Mouse (Mus musculus) urinary bladder, postnatal 25 days (tissue): ENCODE measurements around the gene Cxadr.
A peak's percentile ranks its signal among the peaks of the same experiment; 100 is the strongest.
"Not testable (repeated sequence)": the region's sequence is repeated elsewhere in the genome, so short reads cannot be mapped to it uniquely, and the experiment has no call there.

Experiments
- DNase-seq: peaks from one replicate; pipeline ENCODE4 v3.0.0; 2022; ENCODE audit warnings: low spot score

Gene Cxadr

DNA sequence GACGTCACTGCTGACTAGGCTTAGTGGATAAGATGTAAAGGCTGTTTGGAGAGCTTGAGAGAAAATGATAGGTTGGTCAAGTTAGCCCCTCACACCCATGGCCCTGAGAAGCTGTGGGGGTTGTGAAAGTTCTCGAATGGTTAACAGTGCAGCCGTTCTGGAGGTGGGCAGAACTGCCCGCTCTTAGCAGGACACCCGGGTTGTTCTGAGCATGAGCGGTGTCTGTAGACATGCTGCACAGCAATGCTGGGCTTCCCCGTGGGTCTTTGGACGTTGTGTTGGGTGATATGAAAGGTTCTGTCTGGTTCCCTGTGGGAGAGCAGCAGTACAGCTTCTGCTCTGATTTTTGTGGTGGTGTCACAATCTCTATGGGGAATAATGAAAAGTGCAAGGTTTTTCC, 5.3 kb downstream of the Cxadr start:
- DNase-seq: no peak

DNA sequence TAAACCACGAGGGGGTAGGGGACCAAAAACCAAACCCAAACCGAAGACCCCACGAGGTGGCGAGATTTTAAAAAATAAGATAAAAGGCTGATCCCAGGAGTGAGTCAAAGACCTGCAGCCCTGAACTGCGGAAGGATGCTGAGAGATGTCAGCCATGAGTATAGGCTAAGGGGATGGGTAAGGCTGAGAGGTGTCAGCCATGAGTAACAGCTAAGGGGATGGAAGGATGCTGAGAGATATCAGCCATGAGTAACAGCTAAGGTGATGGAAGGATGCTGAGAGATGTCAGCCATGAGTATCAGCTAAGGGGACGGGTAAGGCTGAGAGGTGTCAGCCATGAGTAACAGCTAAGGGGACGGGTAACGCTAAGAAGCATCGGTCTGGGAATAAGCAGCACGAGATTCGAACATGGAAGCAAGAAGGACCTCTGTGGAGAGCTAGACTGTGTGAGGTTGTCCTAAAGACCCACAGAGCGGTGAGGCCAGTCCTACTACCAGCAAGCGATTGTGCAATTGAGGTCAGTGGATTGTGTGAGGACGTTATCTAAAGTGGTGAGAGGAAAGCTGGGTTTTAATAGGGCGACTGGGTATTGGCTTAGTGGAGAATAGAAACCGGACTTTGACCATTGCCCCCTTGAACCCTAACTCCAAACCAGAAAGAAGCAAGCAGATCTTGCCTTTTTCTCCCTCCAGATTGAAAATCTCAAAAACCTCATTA, 6.3 kb downstream of the Cxadr start:
- no peak for DNase-seq

DNA sequence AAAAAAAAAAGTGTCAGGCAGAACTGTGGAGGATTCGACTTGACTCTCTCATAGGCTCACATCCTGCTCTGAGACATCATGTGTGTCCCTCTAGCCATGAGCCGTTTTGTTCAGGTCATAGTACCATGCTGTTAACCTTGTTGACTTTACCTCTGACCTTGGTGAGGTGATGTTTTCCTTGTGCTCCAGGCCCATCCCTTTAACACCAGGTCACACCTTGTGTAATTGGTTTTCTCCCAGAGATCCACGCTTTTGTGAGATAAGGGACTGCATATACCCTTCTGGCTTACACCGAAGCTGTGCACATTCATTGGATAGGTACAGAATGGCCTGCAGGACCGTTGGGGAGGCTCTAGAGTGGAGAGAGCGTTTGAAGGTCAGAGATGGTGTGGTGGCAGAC, 8.0 kb downstream of the Cxadr start:
- no peak for DNase-seq

DNA sequence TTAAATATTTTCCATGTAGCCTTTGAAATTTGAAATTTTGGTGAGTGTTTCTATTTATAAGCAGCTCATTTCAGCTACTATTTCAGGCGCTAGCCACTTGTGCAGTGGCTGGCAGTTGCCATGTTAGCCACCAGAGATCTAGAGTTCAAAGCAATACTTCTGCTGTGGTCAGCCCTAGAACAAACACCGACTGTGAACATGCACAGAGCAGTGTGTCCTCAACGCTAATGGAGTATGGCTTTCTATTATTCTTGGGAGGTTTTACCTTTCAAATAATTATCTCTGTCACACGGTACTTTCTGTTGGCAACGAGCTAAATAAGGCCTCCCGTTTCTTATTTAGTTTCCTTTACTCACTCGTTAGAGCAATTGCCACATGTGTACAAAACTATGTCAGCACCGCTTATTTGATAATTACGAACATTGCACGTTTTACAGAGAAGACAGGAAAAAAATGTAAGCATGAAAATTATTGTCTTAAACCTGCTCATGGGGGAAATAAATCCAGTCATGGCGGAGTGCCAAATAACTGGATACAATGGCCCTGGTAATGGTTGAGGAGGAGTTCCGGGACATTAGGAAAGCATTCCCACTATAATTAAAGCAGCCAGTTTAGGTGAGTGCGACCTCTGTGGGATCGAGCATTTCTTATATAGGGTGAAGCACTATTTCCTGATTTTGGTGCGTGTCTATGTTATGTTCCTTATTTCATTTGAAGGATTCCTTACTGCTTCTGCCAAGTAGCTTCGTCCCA, 12.0 kb downstream of the Cxadr start:
- no peak for DNase-seq

DNA sequence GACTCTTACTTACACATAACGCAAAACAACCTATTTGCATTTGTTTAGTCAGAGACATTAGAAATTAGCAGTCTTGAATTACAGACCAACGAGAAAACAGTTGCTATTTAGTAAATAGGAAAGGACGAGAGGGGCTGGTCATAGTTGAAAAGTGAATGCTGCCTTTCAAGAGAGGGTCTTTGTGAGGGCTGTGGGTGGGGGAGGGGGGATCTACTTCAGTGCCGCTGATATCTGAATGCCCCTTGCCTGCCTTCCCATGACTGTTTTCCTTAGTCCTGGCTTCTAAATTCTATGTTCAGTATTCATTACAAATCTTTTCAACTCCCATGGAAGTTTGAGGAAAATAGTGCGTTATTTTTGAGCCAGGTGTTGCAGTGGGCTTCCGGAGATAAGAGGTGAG, 12.7 kb downstream of the Cxadr start:
- no peak for DNase-seq

DNA sequence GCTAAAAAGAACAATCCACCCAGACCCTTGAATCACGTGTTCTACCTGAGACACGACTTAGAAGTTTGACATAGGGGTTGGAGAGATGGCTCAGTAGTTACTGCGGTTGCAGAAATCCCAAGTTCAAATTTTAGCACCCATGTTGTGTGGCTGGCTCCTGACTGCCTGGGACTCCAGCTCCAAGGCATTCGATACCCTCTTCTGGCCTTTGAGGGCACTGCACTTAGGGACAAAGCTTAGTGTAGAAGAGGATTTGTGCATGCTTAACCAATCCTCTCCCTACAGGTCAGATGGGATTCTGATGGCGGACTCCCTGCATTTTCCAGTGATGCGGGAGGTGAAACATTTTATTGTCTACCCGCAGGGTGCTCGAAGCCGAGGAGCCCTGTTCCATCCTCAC, 15.6 kb downstream of the Cxadr start:
- DNase-seq: peak; percentile 39

DNA sequence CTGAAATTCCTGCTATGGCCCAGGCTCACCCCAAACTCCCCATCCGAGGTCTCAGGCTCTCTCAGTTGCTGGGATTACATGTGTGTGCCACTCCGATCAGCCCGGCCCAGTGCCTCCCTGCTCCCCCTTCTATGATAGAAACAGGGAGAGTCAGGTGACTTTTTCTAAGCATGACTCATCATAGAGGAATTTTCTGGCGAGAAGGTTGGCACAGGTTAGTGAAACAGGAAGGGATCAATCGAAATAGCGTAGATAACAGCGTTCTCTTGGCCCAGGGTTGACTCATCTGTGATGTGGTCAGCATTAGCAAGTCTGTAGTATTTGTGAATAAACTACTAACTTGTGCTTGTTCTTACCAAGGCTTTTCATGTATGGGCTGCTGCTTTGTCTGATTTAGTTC, 16.7 kb downstream of the Cxadr start:
- DNase-seq: peak; percentile 7

DNA sequence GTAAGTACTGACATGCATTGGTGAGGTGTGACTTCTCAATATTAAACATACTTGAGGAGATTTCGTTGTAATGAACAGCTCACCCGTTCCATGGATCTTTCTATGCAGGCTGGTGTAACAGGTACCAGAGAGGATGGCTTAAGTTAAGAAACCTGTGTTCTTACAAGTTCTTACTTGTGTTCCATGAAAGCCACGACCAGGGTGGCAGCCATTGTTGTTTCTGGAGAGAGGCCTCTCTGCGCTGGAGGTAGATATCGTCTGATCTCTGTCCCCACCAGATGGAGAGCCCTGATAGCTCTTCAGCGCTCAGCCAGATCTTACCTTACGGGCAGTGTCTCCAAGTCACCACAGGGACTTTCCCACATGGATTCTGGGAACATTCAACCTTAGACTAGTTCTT, 18.4 kb downstream of the Cxadr start:
- DNase-seq: no peak

DNA sequence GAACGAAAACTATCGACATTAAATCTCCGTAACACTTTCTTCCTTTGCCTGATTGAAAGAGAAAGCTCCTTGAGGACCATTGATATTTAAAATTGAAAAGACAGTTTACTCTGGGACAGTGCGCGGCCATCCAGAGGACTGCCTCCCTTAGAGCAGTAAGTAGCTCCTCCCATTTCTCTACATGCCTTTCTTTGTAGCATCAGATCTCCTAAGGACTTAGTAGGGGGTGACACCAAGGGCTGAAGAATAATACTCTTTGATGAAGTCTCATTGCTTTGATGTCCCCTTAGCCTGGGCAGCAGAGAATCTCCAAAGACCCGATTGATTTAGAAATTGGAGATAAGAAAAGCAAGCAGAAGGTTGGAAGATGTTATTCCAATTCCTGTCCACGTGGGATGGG, 20.3 kb downstream of the Cxadr start:
- DNase-seq: no peak

DNA sequence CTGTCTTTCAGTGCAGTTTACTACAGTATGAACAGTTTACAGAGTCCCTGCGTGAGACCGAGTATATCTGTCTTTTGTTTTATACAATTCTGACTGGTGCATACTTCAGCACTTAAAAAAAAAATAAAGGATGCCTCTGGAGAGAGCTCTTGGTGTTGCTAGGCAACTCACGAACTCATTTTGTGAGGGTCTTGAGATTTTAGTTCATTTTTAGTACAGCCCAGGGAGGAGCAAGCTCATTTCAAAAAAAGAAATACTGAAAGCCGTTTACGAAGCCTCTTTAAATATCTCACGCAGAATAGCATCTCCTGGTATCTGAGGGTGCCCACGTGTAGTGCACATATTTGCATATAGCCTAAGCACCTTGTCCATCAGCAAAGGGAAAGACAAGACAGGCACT, 20.9 kb downstream of the Cxadr start:
- no peak for DNase-seq

DNA sequence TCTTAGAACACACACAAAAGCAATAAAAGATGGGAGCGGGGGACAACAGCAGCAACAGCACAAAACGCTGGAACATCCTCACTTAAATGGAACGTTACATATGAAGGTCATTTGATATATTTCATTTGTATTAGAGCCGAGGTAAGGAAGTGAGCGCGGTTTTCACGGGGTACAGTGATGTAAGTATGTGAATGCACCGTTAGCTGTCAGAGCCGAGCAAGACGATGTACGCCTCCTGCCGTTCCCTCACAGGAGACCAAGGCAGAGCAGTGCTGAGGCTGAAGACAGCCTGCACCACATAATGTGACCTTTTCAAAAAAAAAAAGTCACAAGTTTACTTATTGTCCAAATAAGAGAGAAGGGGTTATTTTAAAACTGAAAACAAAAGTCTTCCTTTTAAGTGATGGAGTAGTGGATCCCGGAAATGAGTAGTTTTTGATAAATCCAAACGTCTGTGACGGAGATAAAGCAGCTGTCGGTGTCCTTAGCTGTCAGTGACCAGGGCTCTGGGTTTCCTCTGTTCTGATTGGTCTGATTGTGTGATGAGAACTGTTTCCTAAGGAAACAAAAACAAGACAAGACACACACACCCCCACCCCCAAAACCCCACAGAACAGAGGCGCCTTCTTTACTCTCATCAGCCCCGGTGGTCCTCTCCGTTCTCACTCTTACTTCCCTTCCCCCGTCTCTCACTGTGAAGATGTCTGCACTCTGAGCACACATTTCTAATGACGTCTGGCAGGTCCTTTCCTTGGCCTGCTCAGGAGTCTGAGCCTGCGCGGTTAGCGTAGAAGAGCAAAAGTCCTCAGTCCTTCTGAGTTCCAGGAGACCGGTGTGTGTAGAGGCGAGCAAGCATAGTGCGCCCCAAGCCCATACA, 24.9 kb downstream of the Cxadr start:
- DNase-seq: no peak

DNA sequence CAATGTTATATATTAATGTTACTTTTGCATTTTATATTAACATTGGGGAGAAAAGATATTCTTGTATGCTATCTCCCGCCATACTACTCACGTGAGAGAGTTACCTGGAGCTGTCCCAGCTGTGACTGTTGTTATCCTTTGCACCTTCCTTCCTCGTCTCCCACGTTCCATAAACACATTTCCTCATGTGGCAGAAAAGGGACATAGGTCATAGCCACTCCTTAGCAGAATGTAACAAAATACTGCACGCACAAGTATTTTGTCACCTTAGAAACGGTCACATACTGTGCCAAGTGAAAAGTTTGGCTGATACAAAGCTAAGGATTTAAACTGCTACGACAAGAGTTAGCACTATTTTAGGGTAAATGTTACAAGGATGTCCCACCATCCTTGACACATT, 26.3 kb downstream of the Cxadr start:
- DNase-seq: no peak

DNA sequence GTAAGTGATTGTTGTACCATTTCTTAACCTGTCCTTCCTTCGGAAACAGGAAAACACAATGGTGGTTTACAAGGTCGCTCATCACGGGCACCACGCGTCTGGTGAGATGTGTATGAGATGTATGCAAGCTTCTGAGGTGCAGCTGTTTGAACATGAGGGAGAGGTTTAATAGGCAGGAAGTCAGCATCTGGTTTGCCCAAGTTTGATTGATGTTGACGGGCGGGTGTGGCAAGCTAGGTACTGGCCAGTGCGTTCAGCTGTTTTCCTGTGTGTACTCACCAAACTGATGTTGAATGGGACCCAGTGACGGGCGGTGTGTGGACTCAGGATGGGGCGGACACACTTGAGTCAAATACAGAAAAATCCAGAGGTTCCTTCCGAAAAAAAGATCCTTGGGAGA, 26.7 kb downstream of the Cxadr start:
- DNase-seq: no peak

DNA sequence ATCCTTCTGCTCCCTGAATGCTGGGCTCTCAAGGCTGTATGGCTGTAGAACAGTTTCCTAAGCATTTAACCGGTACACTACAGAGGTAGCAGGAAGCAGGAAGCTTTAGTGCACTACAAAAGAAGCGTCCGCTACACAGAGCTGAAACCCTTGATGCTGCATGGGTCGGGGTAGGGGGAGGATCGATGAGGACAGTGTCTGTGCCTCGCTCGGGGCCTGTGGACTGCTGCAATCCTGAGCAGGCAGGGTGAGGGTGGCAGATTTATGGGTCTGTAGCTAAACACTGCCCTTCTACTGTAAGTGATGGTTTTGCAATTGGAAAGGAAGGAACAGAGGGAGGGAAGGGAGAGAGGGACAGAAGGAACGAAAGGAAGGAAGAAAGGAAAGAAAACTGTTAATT, 35.9 kb downstream of the Cxadr start:
- DNase-seq: no peak

DNA sequence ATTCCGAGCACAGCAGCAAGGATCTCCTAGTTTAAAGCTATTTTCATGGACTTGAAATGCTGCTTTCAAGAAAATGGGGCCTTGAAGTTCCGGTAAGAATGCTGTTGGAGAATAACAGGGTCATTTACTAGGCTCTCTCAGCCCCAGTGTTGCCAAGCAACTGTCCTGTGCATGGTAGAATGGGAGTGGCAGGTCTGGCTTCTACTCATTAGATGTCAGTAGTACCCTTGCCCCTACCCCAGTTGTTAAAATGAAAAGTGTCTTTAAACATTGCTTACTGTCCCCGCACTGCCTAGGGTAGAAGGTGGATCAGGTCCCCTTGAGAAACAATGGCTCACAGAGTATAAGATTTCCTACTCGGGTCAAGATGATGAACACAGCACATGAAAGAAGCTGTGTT, 40.1 kb downstream of the Cxadr start:
- DNase-seq: no peak

DNA sequence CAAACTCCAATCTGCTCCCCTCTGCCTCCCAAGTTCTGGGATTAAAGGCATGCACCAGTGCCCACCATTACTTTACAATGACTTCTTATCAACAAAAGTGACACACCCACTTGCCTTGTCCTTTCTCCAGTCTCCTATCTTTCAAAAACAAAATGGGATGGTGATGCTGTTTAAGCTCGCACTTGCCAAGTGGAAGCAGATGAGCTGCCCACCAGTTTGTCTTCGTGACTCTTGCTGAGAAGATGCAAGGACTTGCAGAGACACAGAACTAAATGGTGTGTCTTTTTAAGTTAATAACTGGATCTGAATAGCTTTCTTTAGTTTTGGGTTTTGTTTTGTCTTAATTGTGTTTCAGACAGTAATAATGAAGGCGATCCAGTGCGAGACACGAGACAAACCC, 41.5 kb downstream of the Cxadr start:
- DNase-seq: no peak

DNA sequence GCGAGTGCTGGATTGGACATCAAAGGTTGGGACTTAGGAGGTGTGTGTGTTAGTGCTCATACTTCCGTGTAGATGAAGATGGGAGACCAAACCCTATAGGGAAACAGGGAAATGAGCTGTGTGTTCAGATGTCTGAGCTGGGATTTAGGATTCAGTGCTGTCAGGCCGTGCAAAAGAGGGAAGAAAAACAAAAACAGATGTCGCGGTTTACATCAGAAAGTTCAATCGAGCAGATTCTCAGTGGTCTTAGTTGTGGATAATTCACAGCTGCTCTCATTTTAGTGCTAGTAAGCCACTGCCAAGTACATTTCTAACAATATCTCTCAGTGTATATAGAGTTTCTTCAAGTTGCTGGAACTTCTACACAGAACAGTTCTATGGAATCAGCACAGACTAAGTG, 42.5 kb downstream of the Cxadr start:
- DNase-seq: no peak

DNA sequence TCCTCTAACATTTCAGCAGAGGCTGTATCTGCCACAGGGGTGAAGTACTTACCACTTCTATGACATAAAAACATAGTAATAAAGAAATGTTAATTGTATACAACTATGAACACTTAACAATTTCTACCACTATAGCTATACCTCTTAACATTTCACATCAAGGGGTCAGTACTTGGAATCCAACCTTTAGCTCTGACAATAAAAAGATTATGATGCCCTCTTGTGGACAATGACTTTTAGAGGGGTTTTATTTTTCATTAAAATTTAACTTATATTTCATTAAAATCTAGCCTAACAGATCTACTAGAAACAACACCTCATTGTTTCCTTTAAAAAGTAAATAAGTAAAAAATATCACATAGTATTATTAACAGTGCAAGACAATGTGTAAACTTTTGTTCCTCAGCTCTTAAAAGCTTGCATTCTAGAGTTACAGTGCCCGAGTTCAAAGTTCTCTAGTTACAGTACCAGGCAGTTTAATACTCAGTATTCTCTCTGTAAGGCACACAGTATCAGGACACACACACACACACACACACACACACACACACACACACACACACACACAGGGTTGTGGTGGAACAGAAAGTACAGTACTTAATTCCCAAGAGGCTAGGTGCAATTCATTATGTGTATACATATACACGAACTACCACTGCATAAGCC, 45.5 kb downstream of the Cxadr start:
- no peak for DNase-seq

DNA sequence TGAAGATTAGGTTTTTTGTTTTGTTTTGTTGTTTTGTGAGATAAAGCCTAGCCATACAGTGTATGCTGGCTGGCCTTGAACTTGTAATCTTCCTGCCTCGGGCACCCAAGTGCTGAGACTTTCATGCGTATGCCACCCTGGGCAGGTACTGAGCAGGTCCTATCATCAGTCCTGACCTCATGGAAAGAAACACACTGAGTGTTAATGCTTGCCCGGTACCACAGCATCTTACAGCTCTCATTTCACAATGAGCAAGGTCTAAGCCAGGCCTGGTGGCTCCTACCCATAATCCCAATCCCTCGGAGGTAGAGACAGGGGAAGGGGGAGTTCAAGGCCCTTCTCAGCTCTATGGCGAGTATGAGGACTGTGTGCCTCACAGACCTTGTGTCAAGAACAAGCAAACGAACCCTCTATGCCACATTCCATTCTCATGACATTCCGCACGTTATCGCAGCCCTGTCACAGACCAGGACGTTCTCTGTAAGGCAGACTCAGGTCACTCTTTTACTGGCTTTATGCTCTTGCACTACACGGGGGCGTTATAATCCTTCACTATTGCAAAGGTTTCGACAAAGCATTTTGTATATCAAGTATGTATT, 46.1 kb downstream of the Cxadr start:
- no peak for DNase-seq

DNA sequence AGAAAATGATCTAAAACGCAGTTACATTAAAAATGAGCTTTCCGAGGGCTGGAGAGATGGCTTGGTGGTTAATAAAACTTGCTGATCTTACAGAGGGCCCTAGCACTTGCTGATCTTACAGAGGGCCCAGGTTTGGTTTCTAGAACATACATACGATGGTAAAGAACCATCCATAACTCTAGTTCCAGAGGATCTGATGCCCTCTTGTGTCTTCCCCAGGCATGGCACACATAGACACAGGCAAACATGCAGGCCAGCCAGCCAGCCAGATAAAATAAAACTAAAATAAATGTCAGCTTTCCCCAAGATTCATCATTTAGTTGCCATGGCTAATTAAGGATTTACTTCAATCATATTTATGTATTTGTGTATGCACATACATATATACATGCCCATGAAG, 56.5 kb downstream of the Cxadr start:
- DNase-seq: no peak

DNA sequence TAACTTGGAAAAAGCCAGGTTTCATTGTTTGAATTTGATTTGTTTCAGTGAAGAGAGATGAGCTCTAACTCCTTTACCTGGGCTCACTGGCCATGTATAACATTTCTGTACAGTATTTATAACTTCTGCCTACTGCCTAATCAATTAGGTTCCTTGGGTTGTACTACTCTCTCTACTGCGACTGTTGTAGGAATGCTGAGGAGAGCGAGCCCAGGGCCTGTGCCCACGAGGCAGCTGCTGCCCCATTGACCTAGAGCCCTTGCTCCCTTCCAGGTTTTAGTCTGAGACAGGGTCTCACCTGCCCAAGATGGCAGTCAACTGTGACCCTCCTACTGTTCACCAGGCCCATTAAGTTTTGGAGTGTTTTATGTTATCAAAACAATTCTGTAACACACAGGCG, 60.2 kb downstream of the Cxadr start:
- no peak for DNase-seq

DNA sequence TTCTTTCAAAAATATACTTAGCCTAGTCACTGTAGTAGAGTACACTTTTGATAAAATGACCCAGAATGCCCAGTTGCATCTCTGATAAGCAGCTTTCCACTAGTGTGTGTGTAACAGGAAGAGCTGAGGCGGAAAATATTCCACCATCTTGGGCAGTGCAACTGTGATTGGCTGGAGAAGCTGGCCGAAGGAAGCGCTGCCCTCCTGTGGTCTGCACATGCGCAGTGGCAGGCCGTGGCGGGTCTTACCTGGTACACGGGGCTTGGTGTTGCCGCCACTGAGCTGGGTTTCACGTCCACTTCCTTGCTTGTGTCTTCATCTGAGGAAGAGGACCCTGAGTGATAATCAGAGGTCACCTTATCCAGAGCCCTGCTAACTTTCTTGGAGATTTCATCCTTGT, 63.3 kb downstream of the Cxadr start:
- DNase-seq: not testable (repeated sequence)
